Mouse (Mus musculus) cerebellum, postnatal 10 days (tissue): Measurements from ENCODE around the gene Ust.

Source experiments
- DNase-seq, 2 experiments: peaks; one replicate each; pipeline ENCODE4 v3.0.0; 2021; ENCODE audit warnings: mixed read lengths in 2 of 2

Gene Ust

GRCm38 (mm10) chr10:8215181-8215580 lies 303.4 kb downstream of the Ust start:
- DNase-seq, result no peak

GRCm38 (mm10) chr10:8213906-8214421 lies 304.7 kb downstream of the Ust start:
- no peak for DNase-seq

- no peak for DNase-seq
These were observed 305.2 kb downstream of the Ust start for GRCm38 (mm10) chr10:8213266-8213905.

GRCm38 (mm10) chr10:8212611-8213226 lies 305.9 kb downstream of the Ust start:
- DNase-seq, result no peak

- DNase-seq, result no peak
These were observed 306.9 kb downstream of the Ust start for GRCm38 (mm10) chr10:8211694-8212093.

GRCm38 (mm10) chr10:8210366-8210765 lies 308.3 kb downstream of the Ust start:
- DNase-seq, result no peak

GRCm38 (mm10) chr10:8207358-8207757 lies 311.3 kb downstream of the Ust start:
- DNase-seq, result peak in 1 of 2 experiments; percentile 18

GRCm38 (mm10) chr10:8203681-8204080 lies 314.9 kb downstream of the Ust start:
- DNase-seq, result no peak

- peak; percentile 43 to 56 for DNase-seq
These were observed 318.8 kb downstream of the Ust start for GRCm38 (mm10) chr10:8199816-8200215.

- DNase-seq, result peak in 1 of 2 experiments; percentile 34
These were observed 319.4 kb downstream of the Ust start for GRCm38 (mm10) chr10:8199026-8199756.

GRCm38 (mm10) chr10:8197661-8198060 lies 321.0 kb downstream of the Ust start:
- no peak for DNase-seq

GRCm38 (mm10) chr10:8196300-8196699 lies 322.3 kb downstream of the Ust start:
- peak; percentile 86 to 91 for DNase-seq

- no peak for DNase-seq
These were observed 322.9 kb downstream of the Ust start for GRCm38 (mm10) chr10:8195730-8196129.

GRCm38 (mm10) chr10:8189331-8189981 lies 329.2 kb downstream of the Ust start:
- DNase-seq, result no peak

GRCm38 (mm10) chr10:8185586-8185985 lies 333.0 kb downstream of the Ust start:
- DNase-seq, result no peak

- no peak for DNase-seq
These were observed 333.9 kb downstream of the Ust start for GRCm38 (mm10) chr10:8184711-8185110.

GRCm38 (mm10) chr10:8183171-8183570 lies 335.5 kb downstream of the Ust start:
- DNase-seq, result no peak

- peak in 1 of 2 experiments; percentile 30 for DNase-seq
These were observed 336.9 kb downstream of the Ust start for GRCm38 (mm10) chr10:8181596-8182185.

- DNase-seq, result no peak
These were observed 341.0 kb downstream of the Ust start for GRCm38 (mm10) chr10:8177618-8178017.

GRCm38 (mm10) chr10:8176351-8177053 lies 342.1 kb downstream of the Ust start:
- peak; percentile 18 to 26 for DNase-seq

GRCm38 (mm10) chr10:8176008-8176350 lies 342.6 kb downstream of the Ust start:
- DNase-seq, result peak; percentile 15 to 29

- DNase-seq, result no peak
These were observed 343.9 kb downstream of the Ust start for GRCm38 (mm10) chr10:8174697-8175096.
